Mouse (Mus musculus): Measurements from ENCODE around the gene Sp140. TPM values are rescaled to one million over a fixed set of nuclear protein-coding genes. Genes with fewer than 3 reads are reported as not detected.
"Not testable (repeated sequence)": the region's sequence is repeated elsewhere in the genome, so short reads cannot be mapped to it uniquely, and the experiment has no call there.

Gene Sp140
- 2.1 and 2.8 TPM in 2 replicates for polyA plus RNA-seq (2014; fragmentation: Nextera tagmentation; extraction: Ambion mirVana)

- WGBS (ENCODE audit: insufficient replicate concordance) = no CpG with 5 or more reads among the region's 5 CpGs
- H3K36me3 ChIP-seq (ENCODE audit: control insufficient read depth, insufficient read depth, low read length); H3K4me1 ChIP-seq (ENCODE audit: control insufficient read depth, insufficient read depth, low read length); H3K9ac ChIP-seq (ENCODE audit: low read depth, low read length); H3K27me3 ChIP-seq (ENCODE audit: control insufficient read depth, insufficient read depth, low read length); H3K27ac ChIP-seq (ENCODE audit: low read depth, low read length); H3K9me3 ChIP-seq (replicated peaks; ENCODE audit: control insufficient read depth, low read length); ATAC-seq (replicated peaks; ENCODE audit: insufficient number of reproducible peaks, low FRiP score, low TSS enrichment); H3K4me3 ChIP-seq (ENCODE audit: low read depth, low read length): not testable (repeated sequence)
- H3K4me2 ChIP-seq = peak within 1 kb of the TSS; percentile 11; the same call in 1 of the 2 replicates
Observed at GRCm38 (mm10) chr1:85600078-85600477, at the start of gene Sp140. TSS of gene Sp140 (plus strand) at chr1:85600378.

GRCm38 (mm10) chr1:85555261-85555660 lies 44.9 kb upstream of the Sp140 start:
- not testable (repeated sequence) for H3K4me2 ChIP-seq; H3K36me3 ChIP-seq (ENCODE audit: control insufficient read depth, insufficient read depth, low read length); H3K9me3 ChIP-seq (replicated peaks; ENCODE audit: control insufficient read depth, low read length); H3K4me1 ChIP-seq (ENCODE audit: control insufficient read depth, insufficient read depth, low read length); H3K9ac ChIP-seq (ENCODE audit: low read depth, low read length); H3K27ac ChIP-seq (ENCODE audit: low read depth, low read length); H3K27me3 ChIP-seq (ENCODE audit: control insufficient read depth, insufficient read depth, low read length); ATAC-seq (replicated peaks; ENCODE audit: insufficient number of reproducible peaks, low FRiP score, low TSS enrichment); H3K4me3 ChIP-seq (ENCODE audit: low read depth, low read length)
- 79% methylated on average over 4 of the region's 4 CpGs for WGBS (ENCODE audit: insufficient replicate concordance)

- H3K27me3 ChIP-seq (ENCODE audit: control insufficient read depth, insufficient read depth, low read length) = not testable (repeated sequence)
Observed at GRCm38 (mm10) chr1:85573554-85573953, 26.6 kb upstream of the Sp140 start.

GRCm38 (mm10) chr1:85575376-85575775 lies 24.8 kb upstream of the Sp140 start, which contains the start of gene G530012D18Rik:
TSS of gene G530012D18Rik (plus strand) at chr1:85575676.
- not testable (repeated sequence) for H3K4me3 ChIP-seq (ENCODE audit: low read depth, low read length); H3K9ac ChIP-seq (ENCODE audit: low read depth, low read length); H3K36me3 ChIP-seq (ENCODE audit: control insufficient read depth, insufficient read depth, low read length); H3K27me3 ChIP-seq (ENCODE audit: control insufficient read depth, insufficient read depth, low read length); H3K4me2 ChIP-seq; H3K27ac ChIP-seq (ENCODE audit: low read depth, low read length); H3K9me3 ChIP-seq (replicated peaks; ENCODE audit: control insufficient read depth, low read length); H3K4me1 ChIP-seq (ENCODE audit: control insufficient read depth, insufficient read depth, low read length); ATAC-seq (replicated peaks; ENCODE audit: insufficient number of reproducible peaks, low FRiP score, low TSS enrichment)
- WGBS (ENCODE audit: insufficient replicate concordance) = 67% methylated on average over 1 of the region's 3 CpGs

More at GRCm38 (mm10) chr1:85573554-85573953, 26.6 kb upstream of the Sp140 start:
- H3K36me3 ChIP-seq (ENCODE audit: control insufficient read depth, insufficient read depth, low read length); H3K4me2 ChIP-seq; H3K9ac ChIP-seq (ENCODE audit: low read depth, low read length); H3K4me1 ChIP-seq (ENCODE audit: control insufficient read depth, insufficient read depth, low read length); ATAC-seq (replicated peaks; ENCODE audit: insufficient number of reproducible peaks, low FRiP score, low TSS enrichment); H3K9me3 ChIP-seq (replicated peaks; ENCODE audit: control insufficient read depth, low read length); H3K4me3 ChIP-seq (ENCODE audit: low read depth, low read length); H3K27ac ChIP-seq (ENCODE audit: low read depth, low read length): not testable (repeated sequence)
- 63% methylated on average over 4 of the region's 4 CpGs for WGBS (ENCODE audit: insufficient replicate concordance)

GRCm38 (mm10) chr1:85578372-85579010 lies 21.7 kb upstream of the Sp140 start:
- ATAC-seq (replicated peaks; ENCODE audit: insufficient number of reproducible peaks, low FRiP score, low TSS enrichment); H3K27ac ChIP-seq (ENCODE audit: low read depth, low read length); H3K4me1 ChIP-seq (ENCODE audit: control insufficient read depth, insufficient read depth, low read length); H3K36me3 ChIP-seq (ENCODE audit: control insufficient read depth, insufficient read depth, low read length); H3K9ac ChIP-seq (ENCODE audit: low read depth, low read length); H3K4me2 ChIP-seq; H3K4me3 ChIP-seq (ENCODE audit: low read depth, low read length); H3K27me3 ChIP-seq (ENCODE audit: control insufficient read depth, insufficient read depth, low read length); H3K9me3 ChIP-seq (replicated peaks; ENCODE audit: control insufficient read depth, low read length): not testable (repeated sequence)
- 41% methylated on average over 3 of the region's 3 CpGs for WGBS (ENCODE audit: insufficient replicate concordance)

GRCm38 (mm10) chr1:85579199-85580147 lies 20.7 kb upstream of the Sp140 start:
- H3K9me3 ChIP-seq (replicated peaks; ENCODE audit: control insufficient read depth, low read length); H3K36me3 ChIP-seq (ENCODE audit: control insufficient read depth, insufficient read depth, low read length); H3K27ac ChIP-seq (ENCODE audit: low read depth, low read length); H3K4me2 ChIP-seq; H3K4me3 ChIP-seq (ENCODE audit: low read depth, low read length); H3K27me3 ChIP-seq (ENCODE audit: control insufficient read depth, insufficient read depth, low read length); ATAC-seq (replicated peaks; ENCODE audit: insufficient number of reproducible peaks, low FRiP score, low TSS enrichment); H3K9ac ChIP-seq (ENCODE audit: low read depth, low read length); H3K4me1 ChIP-seq (ENCODE audit: control insufficient read depth, insufficient read depth, low read length): not testable (repeated sequence)
- 51% methylated on average over 6 of the region's 7 CpGs for WGBS (ENCODE audit: insufficient replicate concordance)

GRCm38 (mm10) chr1:85580148-85580534 lies 20.0 kb upstream of the Sp140 start:
- H3K4me1 ChIP-seq (ENCODE audit: control insufficient read depth, insufficient read depth, low read length); H3K36me3 ChIP-seq (ENCODE audit: control insufficient read depth, insufficient read depth, low read length); ATAC-seq (replicated peaks; ENCODE audit: insufficient number of reproducible peaks, low FRiP score, low TSS enrichment); H3K4me3 ChIP-seq (ENCODE audit: low read depth, low read length); H3K9me3 ChIP-seq (replicated peaks; ENCODE audit: control insufficient read depth, low read length); H3K27ac ChIP-seq (ENCODE audit: low read depth, low read length); H3K27me3 ChIP-seq (ENCODE audit: control insufficient read depth, insufficient read depth, low read length); H3K4me2 ChIP-seq; H3K9ac ChIP-seq (ENCODE audit: low read depth, low read length): not testable (repeated sequence)
- 70% methylated on average over 2 of the region's 4 CpGs for WGBS (ENCODE audit: insufficient replicate concordance)

- not testable (repeated sequence) for H3K36me3 ChIP-seq (ENCODE audit: control insufficient read depth, insufficient read depth, low read length); H3K27me3 ChIP-seq (ENCODE audit: control insufficient read depth, insufficient read depth, low read length); H3K9me3 ChIP-seq (replicated peaks; ENCODE audit: control insufficient read depth, low read length); H3K27ac ChIP-seq (ENCODE audit: low read depth, low read length); H3K4me3 ChIP-seq (ENCODE audit: low read depth, low read length); H3K4me2 ChIP-seq; ATAC-seq (replicated peaks; ENCODE audit: insufficient number of reproducible peaks, low FRiP score, low TSS enrichment); H3K4me1 ChIP-seq (ENCODE audit: control insufficient read depth, insufficient read depth, low read length); H3K9ac ChIP-seq (ENCODE audit: low read depth, low read length)
- 73% methylated on average over 3 of the region's 3 CpGs for WGBS (ENCODE audit: insufficient replicate concordance)
Observed at GRCm38 (mm10) chr1:85580578-85580977, 19.6 kb upstream of the Sp140 start.

Measured in heart, embryonic 11.5 days (tissue).